Mouse (Mus musculus): Measurements from ENCODE around the gene 6330409D20Rik.

Gene 6330409D20Rik

DNA sequence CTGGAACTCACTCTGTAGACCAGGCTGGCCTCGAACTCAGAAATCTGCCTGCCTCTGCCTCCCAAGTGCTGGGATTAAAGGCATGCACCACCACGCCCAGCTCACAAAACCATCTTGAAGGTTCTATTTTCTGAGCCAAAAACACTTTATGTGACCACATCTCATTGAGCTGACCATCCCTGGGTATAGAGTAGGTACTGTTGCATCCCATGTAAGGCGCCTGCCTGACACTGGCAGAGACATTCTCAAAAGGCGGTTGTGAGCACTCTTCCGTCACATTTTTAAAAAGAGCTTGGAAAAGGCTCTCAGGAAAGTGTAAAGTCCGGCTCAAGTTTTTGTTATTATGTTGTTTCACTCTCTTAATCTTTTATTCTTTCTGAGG, 15.8 kb upstream of the 6330409D20Rik start:
- DNase-seq (ENCODE audit: low spot score) = no peak

DNA sequence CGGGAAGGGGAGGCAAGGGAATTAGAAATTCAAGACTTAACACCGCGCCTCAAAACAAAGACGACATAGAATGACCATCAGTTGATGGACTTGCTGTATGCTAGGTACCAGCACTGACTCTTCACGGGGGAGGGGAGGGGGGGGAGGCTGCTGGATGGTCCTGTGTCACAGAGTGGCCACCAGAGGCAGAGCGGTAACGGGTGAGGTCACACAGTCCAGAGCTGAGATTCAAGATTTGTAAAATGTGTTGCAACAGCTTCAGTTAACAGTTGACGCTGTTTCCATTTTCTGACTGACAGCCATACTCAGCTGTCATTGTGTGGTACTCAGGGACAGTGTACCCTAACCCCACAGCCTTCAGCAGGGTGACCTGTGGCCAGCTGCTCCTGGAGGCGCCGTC, 11.4 kb upstream of the 6330409D20Rik start:
- no peak for DNase-seq (ENCODE audit: low spot score)

DNA sequence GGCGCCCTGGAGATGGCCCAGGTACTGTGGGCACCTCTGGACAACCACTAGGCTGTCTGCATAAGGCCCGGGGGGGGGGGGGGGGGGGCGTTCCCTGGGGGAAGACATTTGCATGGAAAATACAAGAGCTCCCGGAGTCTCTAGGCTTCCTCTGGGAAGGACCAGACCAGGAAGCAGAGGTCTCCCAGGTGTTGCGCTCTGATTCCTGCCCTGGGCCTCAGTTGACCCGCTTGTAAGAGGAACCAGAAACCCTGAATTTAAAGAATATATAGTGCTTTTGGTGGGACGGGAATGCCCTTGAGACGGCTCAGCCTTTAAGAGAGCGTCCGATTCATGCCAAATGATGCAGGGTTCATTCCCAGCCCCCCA, 10.8 kb upstream of the 6330409D20Rik start:
- DNase-seq (ENCODE audit: low spot score) = no peak

DNA sequence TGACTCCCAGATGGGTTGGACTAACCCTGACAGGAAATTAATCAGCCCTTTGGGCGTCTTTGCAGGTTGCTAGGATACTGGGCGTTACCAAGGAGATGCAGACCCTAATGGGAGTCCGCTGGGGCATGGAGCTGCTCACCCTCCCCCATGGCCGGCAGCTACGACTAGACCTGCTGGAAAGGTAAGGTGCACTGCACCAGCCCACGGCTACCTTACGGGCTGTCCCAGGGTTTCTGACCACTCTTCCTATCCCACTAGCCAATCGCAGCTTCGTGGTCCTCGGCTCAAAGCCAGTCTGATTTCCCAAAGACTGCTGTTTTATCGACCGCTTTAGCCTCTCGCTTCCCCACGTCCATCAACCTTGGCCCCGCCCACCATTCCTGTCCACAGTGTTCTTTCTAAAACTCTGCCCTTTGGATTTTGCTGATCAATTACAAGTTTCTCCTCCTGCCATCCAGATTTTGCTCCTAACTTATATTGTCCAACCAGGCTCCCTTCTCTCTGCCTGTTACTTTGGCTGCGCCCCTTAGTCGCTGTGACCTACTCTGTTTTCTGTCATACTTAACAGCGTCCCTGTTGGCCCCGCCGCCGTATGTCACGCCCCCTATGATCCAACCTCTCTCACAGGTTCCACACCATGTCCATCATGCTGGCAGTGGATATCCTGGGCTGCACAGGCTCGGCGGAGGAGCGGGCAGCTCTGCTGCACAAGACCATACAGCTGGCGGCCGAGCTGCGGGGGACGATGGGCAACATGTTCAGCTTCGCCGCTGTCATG, 10.3 kb upstream of the 6330409D20Rik start:
- peak; percentile 35 for DNase-seq (ENCODE audit: low spot score)

DNA sequence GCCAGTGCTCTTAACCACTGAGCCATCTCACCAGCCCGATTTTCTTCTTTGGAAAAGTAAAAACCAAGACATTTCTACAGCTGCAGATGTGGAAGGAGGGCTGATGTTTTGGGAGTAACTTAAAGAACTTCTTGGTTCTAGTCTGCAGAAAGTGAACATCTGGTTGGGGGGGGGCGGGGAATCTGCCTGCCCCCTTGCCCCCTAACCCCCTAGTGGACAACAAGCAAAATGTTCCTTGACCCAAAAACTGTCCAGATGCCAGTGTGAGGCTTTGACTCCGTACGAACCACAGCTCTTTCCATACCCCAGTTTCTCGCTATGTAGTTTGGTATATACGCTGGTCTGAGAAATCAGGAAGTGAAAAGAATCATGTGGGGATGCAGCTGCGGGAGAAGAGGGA, 9.4 kb upstream of the 6330409D20Rik start:
- no peak for DNase-seq (ENCODE audit: low spot score)

DNA sequence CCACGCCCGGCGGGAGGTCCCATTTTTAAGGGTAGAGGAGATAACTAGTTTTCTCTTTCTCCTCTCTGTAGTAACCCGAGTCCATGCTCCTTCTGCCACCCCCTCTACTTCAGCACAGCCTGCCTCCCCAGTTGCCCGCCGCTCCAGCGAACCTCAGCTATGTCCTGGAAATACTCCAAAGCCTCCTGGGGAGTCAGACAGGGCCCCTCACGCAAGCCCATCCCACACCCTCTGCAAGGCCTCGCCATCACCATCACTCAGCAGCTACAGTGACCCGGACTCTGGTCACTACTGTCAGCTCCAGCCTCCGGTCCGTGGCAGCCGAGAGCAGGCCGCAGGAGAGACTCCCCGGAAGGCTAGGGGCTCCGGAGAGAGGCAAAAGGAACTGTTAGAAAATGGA, 8.3 kb upstream of the 6330409D20Rik start:
- DNase-seq (ENCODE audit: low spot score) = no peak

DNA sequence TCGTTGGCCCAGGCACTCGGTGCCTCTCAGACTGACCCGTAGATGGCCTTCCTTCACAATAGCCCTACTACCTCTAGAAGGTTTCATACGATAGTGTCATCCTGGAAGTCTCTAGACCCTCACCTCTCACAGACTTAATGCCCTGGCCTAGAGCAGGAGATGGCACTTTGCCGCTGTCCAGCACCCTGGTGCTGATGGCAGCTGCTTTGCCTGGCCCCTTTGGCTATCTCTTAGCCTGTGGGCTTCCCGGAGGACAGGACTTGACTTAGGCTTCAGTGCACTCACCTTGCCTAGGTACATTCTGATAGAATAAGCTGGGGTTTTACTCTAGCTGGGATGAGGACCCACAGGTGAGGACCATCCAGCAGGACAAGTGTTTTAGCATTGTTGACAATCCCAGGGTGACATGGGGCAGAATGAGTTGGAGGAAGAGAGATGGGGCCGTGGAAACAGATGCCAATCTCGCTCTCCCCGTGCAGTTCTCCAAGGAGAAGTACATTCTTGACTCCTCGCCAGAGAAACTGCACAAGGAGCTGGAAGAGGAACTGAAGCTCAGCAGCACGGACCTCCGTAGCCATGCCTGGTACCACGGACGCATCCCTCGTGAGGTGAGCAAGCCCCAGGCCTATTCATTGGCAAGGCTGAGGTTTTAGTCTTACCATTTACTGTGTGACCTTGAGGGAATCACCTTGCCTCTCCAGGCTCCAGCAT, 3.6 kb upstream of the 6330409D20Rik start:
- no peak for DNase-seq (ENCODE audit: low spot score)

DNA sequence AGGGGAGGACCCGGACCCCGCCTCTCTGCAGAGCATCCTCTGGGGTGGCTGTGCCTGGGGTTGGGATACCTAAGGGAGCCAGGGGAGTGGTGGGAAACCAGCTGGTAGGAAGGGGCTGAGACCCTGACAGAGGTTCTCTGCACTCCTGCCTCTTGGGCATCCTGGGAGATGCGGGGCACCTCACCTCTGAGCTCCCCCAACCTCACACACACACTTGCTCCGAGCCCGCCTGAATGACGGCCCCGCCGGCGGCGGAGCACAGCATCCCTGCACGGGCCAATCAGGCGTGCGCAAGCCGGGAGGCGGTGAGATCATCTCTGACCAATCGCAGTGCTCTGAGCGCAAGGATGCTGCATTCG, 1.3 kb upstream of the 6330409D20Rik start:
- DNase-seq (ENCODE audit: low spot score) = no peak

DNA sequence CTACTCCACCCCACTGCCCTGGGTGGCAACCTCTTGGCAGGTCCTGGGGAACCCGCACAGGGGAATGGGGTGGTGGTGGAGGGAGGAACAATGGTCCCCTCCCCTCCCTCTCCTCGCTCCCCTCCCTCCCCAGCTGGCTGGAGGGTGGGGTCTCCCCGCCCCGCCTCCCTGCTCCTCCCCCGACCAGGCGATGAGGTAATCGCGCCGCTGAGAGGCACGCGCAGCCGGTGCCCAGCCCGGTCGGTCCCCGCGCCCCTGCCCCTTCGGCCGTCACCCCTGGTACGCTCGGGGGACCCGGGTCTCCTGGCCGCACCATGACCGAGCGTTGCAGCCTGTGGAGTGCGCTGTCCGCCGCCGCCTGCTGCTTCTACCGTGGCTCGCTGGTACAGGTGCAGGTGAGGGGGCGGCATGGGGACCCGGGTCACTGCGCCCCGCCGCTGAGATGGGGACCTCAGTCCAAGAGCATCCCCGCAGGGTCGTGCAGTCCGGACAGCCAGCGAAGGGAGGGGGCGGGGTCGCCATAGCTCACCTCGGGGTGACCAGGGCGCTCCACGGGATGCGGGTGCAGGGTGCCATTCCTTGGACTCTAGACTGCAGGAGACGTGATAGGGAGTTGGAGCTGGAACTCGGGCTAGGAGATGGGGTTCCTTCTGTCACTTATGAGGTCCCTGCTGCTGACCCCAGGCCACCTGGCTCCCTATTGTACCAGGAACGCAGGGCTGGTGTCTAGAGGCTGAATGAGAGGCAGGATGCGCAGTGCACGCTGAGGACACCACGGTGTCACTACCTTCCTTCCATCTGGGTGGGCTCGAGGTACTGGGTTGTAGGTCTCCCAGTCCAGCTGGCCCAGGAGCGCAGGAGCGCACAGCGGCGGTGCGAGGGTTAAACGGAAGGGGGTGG, 707 bp upstream of the 6330409D20Rik start:
- no peak for DNase-seq (ENCODE audit: low spot score)

DNA sequence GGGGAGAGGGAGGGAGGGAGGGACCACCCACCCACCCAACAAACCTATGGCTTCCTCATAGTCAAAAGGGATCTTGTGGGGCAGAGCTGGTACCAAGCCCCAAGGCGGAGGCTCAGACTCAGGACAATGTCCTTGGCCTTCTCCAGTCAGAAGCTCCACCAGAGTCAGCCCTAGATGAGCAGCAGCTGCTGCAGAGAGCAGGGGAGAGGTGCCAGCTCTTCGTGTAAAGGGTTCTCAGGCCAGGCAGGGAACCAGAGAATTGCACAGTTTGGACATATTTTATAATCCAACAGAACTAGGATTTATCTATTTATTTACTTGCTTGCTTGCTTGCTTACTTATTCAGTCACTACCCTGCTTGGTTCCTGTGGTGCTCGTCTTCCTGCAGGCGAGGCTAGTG, 1.5 kb downstream of the 6330409D20Rik start:
- DNase-seq (ENCODE audit: low spot score) = no peak

DNA sequence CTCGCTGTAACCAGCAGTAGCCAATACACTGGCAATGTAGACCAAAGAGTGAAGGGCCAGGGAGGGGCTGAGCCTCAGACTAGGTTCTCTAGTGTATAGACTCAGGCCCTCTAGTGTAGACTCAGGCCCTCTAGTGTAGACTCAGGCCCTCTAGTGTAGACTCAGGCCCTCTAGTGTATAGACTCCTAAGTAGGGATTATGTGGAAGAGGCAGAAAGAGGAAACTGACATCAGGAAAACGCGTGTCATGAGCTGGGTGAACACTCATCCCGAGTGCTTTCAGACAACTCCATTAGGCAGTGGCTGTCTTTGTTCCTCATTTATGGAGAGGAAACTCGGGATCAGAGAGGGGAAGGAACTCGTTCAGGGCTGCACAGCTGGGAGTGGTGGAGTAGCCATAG, 3.8 kb downstream of the 6330409D20Rik start:
- no peak for DNase-seq (ENCODE audit: low spot score)

DNA sequence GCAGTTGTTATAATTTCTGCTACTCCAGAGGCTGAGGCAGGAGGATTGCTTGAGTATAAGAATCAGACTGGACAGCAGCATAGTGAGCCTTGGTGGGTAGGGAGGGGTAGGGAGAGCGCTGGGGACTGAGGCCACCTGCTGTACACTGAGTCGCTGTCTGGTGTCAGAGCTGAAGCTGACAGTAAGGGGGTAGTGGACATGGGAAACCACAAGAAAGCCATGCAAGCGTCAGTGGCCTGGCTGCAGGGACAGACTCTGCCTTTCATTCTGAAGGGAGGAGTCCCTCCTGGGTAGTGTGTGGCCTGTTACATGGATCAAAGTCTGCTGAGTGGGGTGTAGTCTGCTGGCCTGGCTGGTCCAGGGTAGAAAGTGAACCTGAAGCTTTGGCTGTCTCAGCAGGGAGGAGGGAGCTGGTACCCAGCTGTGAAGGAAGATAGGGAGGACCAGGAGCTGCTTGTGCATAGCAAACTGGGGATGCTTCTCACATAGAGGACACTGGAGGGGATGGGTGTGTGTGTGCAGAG, 4.4 kb downstream of the 6330409D20Rik start:
- no peak for DNase-seq (ENCODE audit: low spot score)

DNA sequence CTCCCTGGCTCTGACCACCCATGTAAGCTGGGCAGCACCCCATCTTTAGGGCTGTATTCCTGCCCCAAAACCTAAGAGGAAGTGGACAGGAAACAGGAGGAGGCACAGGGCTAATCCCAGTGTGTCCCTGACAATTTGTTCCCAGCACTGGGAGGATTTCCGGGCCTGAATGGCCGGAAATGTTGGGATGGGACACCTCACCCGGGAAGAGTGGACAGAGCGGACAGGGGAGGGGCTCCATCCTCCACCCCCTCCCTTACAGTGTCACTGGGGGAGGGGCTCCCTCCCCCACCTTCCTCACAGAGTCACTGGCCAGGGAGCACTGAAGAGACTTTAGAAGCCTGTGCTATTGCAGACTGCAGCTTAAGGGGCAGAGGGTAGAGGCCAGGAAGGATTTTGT, 5.9 kb downstream of the 6330409D20Rik start:
- no peak for DNase-seq (ENCODE audit: low spot score)

DNA sequence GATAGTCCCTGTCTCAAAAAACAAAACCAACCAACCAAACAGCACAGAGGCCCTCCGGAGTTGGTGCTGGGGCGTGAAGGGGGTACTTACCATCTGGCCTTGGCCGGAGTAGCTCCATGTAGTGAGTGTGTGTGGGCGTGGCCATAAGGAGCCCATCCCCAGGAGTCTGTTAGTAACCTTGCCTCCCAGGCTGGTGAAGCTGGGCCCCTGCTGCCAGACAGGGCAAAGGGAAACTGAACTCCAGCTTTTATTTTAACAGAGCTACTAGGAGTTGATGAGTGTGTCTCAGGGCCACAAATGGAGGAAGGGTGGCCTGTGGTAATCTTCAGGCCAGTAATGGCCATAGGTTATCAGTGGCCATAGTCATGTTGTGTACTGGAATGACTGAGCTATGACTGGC, 6.3 kb downstream of the 6330409D20Rik start:
- no peak for DNase-seq (ENCODE audit: low spot score)

DNA sequence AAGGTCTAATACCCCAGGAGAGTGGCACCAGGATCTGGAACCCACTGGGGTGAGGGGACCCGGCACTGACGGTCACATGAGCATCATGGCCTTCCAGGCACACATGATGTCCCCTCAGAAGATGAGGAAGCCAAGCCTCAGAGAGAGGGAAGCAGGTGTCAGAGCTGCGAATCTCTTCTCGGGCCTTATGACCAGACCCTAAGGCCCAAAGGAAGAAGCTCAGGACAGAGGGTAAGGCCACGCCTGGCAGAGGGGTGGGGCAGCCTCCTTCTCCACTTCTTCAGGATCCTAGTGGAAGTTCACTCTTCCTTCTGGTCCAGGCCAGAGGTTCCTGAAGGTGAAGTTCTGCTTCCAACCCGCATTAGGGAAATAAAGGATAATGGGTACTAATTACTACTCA, 8.1 kb downstream of the 6330409D20Rik start:
- DNase-seq (ENCODE audit: low spot score) = no peak

DNA sequence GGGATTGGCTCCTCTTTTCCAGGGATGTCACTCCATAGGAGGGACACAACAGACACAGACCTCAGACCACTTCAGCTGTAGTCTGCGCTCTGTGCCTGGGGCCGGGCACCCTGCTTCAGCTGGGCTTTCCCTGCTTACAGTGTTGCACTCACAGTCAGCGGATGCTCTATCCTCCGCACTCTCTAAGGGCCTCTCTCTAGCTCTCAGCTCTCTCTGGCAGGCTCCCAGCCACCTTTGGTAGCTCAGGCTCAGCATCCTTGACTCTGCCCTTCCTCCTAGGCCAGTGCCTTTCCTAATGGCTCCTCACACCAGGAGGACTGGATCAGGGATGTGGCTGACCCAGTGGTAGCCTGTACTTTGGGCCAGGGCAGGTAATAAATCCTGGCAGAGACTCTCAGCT, 8.9 kb downstream of the 6330409D20Rik start:
- DNase-seq (ENCODE audit: low spot score) = no peak

DNA sequence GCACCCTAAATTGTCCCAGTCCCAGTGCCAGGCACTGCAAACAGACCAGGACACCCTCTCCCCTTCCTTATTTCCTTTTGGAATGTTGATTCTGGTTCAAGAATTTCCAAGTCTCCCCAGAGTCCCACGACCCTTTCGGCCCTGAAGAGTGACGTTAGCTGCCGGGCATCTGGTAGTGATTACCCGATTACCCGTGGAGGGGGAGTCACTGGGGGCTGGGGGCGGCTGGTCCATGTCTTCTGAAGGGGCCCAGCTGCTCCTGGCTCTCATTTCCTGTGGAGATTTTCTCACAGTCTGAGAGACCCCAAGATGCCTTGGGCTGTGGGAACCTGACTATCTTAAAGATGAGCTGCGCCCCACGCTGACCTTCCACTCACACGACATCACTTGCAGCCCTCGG, 10.0 kb downstream of the 6330409D20Rik start:
- no peak for DNase-seq (ENCODE audit: low spot score)

DNA sequence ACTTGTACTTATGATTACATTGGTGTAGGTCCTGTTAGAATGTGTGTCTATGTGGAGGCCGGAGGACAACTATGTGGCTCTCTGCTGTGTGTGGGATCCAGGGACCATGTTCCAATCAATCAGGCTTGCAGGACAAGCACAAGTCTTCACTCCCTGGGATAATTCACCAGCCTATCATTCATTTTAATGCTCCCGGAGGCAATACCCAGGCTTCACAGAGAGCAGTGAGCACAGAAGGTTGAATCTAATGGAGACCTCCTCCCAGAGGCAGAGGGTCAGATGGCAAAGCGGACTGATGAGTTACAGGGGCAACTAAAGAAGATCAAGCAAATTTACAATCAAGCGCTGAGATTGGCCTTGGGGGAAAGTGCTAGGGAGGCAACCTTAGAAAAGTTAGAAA, 11.3 kb downstream of the 6330409D20Rik start:
- DNase-seq (ENCODE audit: low spot score) = no peak

DNA sequence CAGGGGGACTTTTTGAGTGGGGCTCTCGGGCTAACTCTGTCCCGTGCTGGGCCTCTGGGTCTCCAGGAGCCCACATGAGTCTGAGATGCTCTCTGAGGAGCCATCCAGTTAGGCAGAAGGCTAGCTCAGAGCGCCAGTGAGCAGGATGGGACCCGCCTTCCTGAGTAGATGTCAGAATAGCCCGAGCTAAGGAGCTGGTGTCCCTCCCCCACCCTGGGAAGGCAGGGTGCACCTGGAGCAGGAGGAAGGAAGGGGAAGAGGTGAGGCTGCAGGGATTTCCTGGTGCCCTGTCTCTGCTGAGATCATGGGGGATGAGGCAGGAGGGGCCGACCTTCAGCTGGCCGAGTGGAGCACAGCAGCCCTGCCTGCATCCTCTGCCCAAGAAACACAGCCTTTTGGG, 12.4 kb downstream of the 6330409D20Rik start:
- DNase-seq (ENCODE audit: low spot score) = no peak

DNA sequence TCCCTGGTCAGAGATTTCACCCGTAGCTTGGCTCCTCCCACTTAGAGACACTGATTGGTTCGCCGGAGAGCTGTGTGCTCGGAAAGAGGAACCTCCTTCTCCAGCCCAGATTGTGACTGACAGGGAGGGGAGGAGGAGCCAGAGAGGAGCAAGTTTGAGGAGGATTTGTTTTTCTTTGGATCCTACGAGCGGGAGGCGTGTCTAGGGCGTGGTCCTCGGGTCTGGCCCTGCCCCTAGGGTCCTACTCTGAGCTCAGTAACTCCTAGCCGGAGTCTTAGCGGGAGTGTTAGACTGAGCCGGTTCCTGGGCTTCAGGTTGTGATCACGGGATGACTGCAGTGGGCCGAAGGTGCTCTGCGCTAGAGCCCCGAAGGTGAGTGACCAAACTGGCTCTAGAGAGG, 13.4 kb downstream of the 6330409D20Rik start:
- peak; percentile 79 for DNase-seq (ENCODE audit: low spot score)

DNA sequence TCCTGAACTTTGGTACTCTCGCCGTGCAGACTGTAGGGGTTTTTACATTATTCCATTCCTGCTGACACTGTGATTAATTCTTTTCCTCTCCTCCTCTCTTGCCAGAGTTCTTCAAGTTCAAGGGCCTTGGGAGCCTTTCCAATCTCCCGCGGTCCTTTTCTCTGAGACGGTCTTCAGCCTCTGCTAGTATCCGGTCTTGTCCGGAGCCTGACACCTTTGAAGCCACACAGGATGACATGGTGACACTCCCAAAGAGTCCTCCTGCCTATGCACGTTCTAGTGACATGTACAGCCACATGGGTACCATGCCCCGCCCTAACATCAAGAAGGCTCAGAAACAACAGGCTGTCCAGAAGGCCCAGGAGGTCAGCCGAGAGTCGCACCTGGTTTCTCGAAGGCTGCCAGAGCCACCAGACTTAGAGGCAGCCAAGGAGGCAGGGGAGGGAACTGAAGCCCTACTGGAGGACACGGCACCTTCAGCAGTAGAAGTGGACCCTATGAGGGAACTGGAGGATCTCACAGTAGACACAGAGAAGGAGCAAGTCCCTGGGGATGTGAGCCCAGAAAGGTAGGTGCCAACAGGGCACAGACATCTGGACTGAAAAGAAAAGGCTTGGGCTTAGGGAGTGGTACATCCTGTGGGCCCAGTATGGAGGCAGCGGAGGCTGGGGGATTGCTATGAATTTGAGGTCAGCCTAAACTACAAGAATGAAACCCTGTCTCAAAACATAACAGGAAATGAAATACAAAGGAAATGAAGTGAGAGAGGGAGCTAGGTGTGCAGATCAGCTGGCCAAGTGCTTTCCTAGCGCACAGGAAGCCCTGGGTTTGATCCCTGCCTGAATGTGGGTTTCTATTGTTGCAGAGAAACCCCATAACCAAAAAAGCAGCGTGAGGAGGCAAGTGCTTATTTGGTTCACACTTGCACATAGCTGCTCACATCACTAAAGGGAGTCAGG, 15.7 kb downstream of the 6330409D20Rik start:
- no peak for DNase-seq (ENCODE audit: low spot score)

DNA sequence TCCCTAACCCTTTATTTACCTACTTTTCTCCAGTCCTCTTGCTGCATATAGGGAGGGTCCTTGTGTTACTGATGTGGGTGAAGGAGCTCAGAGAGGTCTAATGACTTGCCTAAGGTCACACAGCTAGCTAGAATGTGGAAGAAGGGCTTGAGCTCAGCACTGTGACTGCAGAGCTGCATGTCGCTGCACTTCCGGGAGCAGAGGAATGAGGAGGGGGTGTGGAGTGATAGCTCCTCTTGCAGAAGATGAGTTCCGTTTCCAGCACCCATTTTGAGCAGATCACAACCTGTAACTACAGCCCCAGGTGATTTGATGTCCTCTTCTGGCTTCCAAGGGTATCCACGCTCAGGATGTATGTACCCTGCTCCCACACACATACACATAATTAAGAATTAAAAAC, 16.7 kb downstream of the 6330409D20Rik start:
- no peak for DNase-seq (ENCODE audit: low spot score)

Measured in ovary, postnatal 14 days (tissue).